Mouse (Mus musculus) intestine, postnatal 0 days (tissue): ENCODE data around the gene Galnt4. TPM values are rescaled to one million over a fixed set of nuclear protein-coding genes. Genes with fewer than 3 reads are reported as not detected.

Source experiments
- ATAC-seq: fragments of 200-750 bp; cut with Nextera tagmentation; 2 replicates; pipeline ENCODE4 v1.8.0; 2017; ENCODE audit warnings: mild to moderate bottlenecking, moderate TSS enrichment, moderate library complexity
- H3K27ac ChIP-seq: fragments of 300-500 bp; sonication (generic); 2 replicates; pipeline ENCODE4 v1.5.1; 2014; ENCODE audit warnings: mild to moderate bottlenecking, low read depth, low read length, moderate library complexity
- H3K27me3 ChIP-seq: fragments of 300-500 bp; sonication (generic); replicated peaks from 2 replicates; pipeline ENCODE4 v1.6.1; 2014; ENCODE audit warnings: low read length, mixed read lengths; ENCODE audit not compliant: control insufficient read depth, insufficient read depth
- H3K36me3 ChIP-seq: fragments of 300-500 bp; sonication (generic); 2 replicates; pipeline ENCODE4 v1.6.1; 2014; ENCODE audit warnings: mild to moderate bottlenecking, moderate library complexity; ENCODE audit not compliant: control insufficient read depth, insufficient read depth
- H3K4me1 ChIP-seq: fragments of 300-500 bp; sonication (generic); replicated peaks from 2 replicates; pipeline ENCODE4 v1.6.1; 2014; ENCODE audit warnings: antibody characterized with exemption, low read length, mixed read lengths; ENCODE audit not compliant: control insufficient read depth, insufficient read depth
- H3K4me2 ChIP-seq: fragments of 300-500 bp; sonication (generic); replicated peaks from 2 replicates; pipeline ENCODE4 v1.6.1; 2014; ENCODE audit warnings: low read depth, mild to moderate bottlenecking, moderate library complexity
- H3K4me3 ChIP-seq: fragments of 300-500 bp; sonication (generic); 2 replicates; pipeline ENCODE4 v1.5.1; 2014; ENCODE audit warnings: low read depth, low read length
- H3K9ac ChIP-seq: fragments of 300-500 bp; sonication (generic); 2 replicates; pipeline ENCODE4 v1.6.1; 2014; ENCODE audit warnings: mild to moderate bottlenecking, low read depth, low read length
- H3K9me3 ChIP-seq: fragments of 300-500 bp; sonication (generic); 2 replicates; pipeline ENCODE4 v1.6.1; 2016; ENCODE audit warnings: mixed run types; ENCODE audit not compliant: control insufficient read depth
- CTCF ChIP-seq: sonication (generic); IDR thresholded peaks from 2 replicates; pipeline ENCODE4 v1.5.1; 2016; ENCODE audit warnings: low read depth, mild to moderate bottlenecking, control low read depth, antibody characterized with exemption, moderate library complexity
- WGBS: fragments of 180-500 bp; shearing (Covaris S2); extraction: QIAGEN DNeasy Blood & Tissue Kit; methylation state at CpG from one replicate; pipeline ENCODE4 v1.1.7; 2014; 5-methylcytosine and 5-hydroxymethylcytosine counted together
- polyA plus RNA-seq: library from polyadenylated mRNA; unstranded; fragments of >200 nt; fragmentation: Nextera tagmentation; extraction: Ambion mirVana; gene quantifications from 2 replicates; pipeline ENCODE4 v1.2.1, GENCODE M21; 2015

Galnt4 gene
- polyA plus RNA-seq, 1 experiment from 2014 or later, result 13.2 TPM

- peak; percentile 71 for ATAC-seq
- H3K4me2 ChIP-seq, result 0 out of 2 replicates have a peak overlapping the region, but pooled peaks have one; percentile 24
- no peak overlapping the region for H3K9ac ChIP-seq
- H3K4me1 ChIP-seq, result peaks cover 5% of the 10 kb centered on the region; the same call in 1 of the 2 replicates
- peak overlapping the region; percentile 79 for H3K27ac ChIP-seq
- WGBS, result 26% methylated on average over 10 of the region's 10 CpGs
- no peak overlapping the region for H3K4me3 ChIP-seq
- no peak for TF ChIP-seq CTCF
- H3K27me3 ChIP-seq, result no peaks in the 10 kb centered on the region
- no peaks in the 10 kb centered on the region for H3K9me3 ChIP-seq
- no peaks in the 10 kb centered on the region for H3K36me3 ChIP-seq
These were observed 9.9 kb downstream of the Galnt4 start for GRCm38 (mm10) chr10:99117876-99118275.

GRCm38 (mm10) chr10:99118697-99119096, 10.7 kb downstream of the Galnt4 start:
- Histone ChIP-seq H3K27me3 (no peaks in the 10 kb centered on the region), H3K4me3 (no peak overlapping the region), H3K36me3 (no peaks in the 10 kb centered on the region), H3K9me3 (no peaks in the 10 kb centered on the region), H3K27ac (peak overlapping the region; percentile 79), H3K4me2 (no peak overlapping the region), H3K9ac (peak overlapping the region; percentile 26), H3K4me1 (peaks cover 5% of the 10 kb centered on the region; the same call in 1 of the 2 replicates)
- 18% methylated on average over 6 of the region's 6 CpGs for WGBS
- peak; percentile 53 for ATAC-seq
- no peak for TF ChIP-seq CTCF

- Histone ChIP-seq H3K4me2 (no peak overlapping the region), H3K27me3 (no peaks in the 10 kb centered on the region), H3K9me3 (no peaks in the 10 kb centered on the region), H3K4me1 (peaks cover 5% of the 10 kb centered on the region; the same call in 1 of the 2 replicates), H3K27ac (0 out of 2 replicates have a peak overlapping the region, but pooled peaks have one; percentile 79), H3K36me3 (no peaks in the 10 kb centered on the region), H3K4me3 (no peak overlapping the region), H3K9ac (0 out of 2 replicates have a peak overlapping the region, but pooled peaks have one; percentile 26)
- ATAC-seq, result no peak
- WGBS, result 81% methylated on average over 4 of the region's 4 CpGs
- TF ChIP-seq CTCF, result no peak
These were observed 11.5 kb downstream of the Galnt4 start for GRCm38 (mm10) chr10:99119471-99119870.

- Histone ChIP-seq H3K9ac (no peak within 1 kb of the TSS), H3K36me3 (0 out of 2 replicates have a peak, but pooled peaks cover 6% of the 10 kb centered on the region), H3K4me1 (peaks cover 3% of the 10 kb centered on the region; the same call in 1 of the 2 replicates), H3K27ac (peak within 1 kb of the TSS; percentile 86), H3K4me3 (no peak within 1 kb of the TSS), H3K27me3 (no peaks in the 10 kb centered on the region), H3K4me2 (peak within 1 kb of the TSS; percentile 33; the same call in 1 of the 2 replicates), H3K9me3 (no peaks in the 10 kb centered on the region)
- no peak for TF ChIP-seq CTCF
- WGBS, result 83% methylated on average over 4 of the region's 4 CpGs
- ATAC-seq, result no peak
These were observed 18.3 kb downstream of the Galnt4 start, which contains the start of gene Phxr2 for GRCm38 (mm10) chr10:99126225-99126624. Gene Phxr2 (minus strand): TSS chr10:99126325.

- H3K4me3 ChIP-seq, result no peak overlapping the region
- H3K27me3 ChIP-seq, result no peaks in the 10 kb centered on the region
- H3K4me1 ChIP-seq, result peaks cover 3% of the 10 kb centered on the region; the same call in 1 of the 2 replicates
- TF ChIP-seq CTCF, result no peak
- no peak overlapping the region for H3K9ac ChIP-seq
- peak overlapping the region; percentile 33; the same call in 1 of the 2 replicates for H3K4me2 ChIP-seq
- peak overlapping the region; percentile 86 for H3K27ac ChIP-seq
- no peaks in the 10 kb centered on the region for H3K9me3 ChIP-seq
- WGBS, result 47% methylated on average over 14 of the region's 14 CpGs
- 0 out of 2 replicates have a peak, but pooled peaks cover 12% of the 10 kb centered on the region for H3K36me3 ChIP-seq
- peak; percentile 87 for ATAC-seq
These were observed 19.0 kb downstream of the Galnt4 start for GRCm38 (mm10) chr10:99126954-99127353.

GRCm38 (mm10) chr10:99127691-99128261, 19.8 kb downstream of the Galnt4 start:
- Histone ChIP-seq H3K4me2 (0 out of 2 replicates have a peak overlapping the region, but pooled peaks have one; percentile 17), H3K9me3 (no peaks in the 10 kb centered on the region), H3K27me3 (no peaks in the 10 kb centered on the region), H3K4me1 (peaks cover 3% of the 10 kb centered on the region; the same call in 1 of the 2 replicates), H3K27ac (peak overlapping the region; percentile 86), H3K36me3 (0 out of 2 replicates have a peak, but pooled peaks cover 12% of the 10 kb centered on the region), H3K9ac (no peak overlapping the region), H3K4me3 (no peak overlapping the region)
- peak; percentile 29; the same call in 1 of the 2 replicates for TF ChIP-seq CTCF
- ATAC-seq, result peak; percentile 78
- 40% methylated on average over 11 of the region's 11 CpGs for WGBS
